Mouse (Mus musculus): ENCODE measurements around the gene Olfr320. TPM values are rescaled to one million over a fixed set of nuclear protein-coding genes. Genes with fewer than 3 reads are reported as not detected.
"Not testable (repeated sequence)": the region's sequence is repeated elsewhere in the genome, so short reads cannot be mapped to it uniquely, and the experiment has no call there.

The Olfr320 gene
- polyA plus RNA-seq, 1 experiment from 2014 or later = not detected

- Histone ChIP-seq H3K9me3 (ENCODE audit: control insufficient read depth, low read length) (no peaks in the 10 kb centered on the region), H3K4me1 (ENCODE audit: control insufficient read depth, insufficient read depth, low read length) (no peaks in the 10 kb centered on the region), H3K27me3 (ENCODE audit: control insufficient read depth, insufficient read depth, low read length) (no peaks in the 10 kb centered on the region), H3K36me3 (ENCODE audit: control insufficient read depth, insufficient read depth, low read length) (no peaks in the 10 kb centered on the region), H3K9ac (replicated peaks; ENCODE audit: low read length) (no peak overlapping the region), H3K4me3 (replicated peaks; ENCODE audit: low read depth, low read length) (no peak overlapping the region), H3K4me2 (ENCODE audit: low read length) (no peak overlapping the region), H3K27ac (replicated peaks; ENCODE audit: low read depth, low read length) (no peak overlapping the region)
- WGBS = 93% methylated on average over 3 of the region's 3 CpGs
- DNase-seq (no peak), ATAC-seq (ENCODE audit: low FRiP score, low TSS enrichment) (no peak)
Measured at GRCm38 (mm10) chr11:58655151-58655550, 25.7 kb upstream of the Olfr320 start.

GRCm38 (mm10) chr11:58658596-58658995 lies 22.3 kb upstream of the Olfr320 start, which contains the start of gene Olfr322:
Gene Olfr322, plus strand, starts transcription at chr11:58658782.
- ATAC-seq (ENCODE audit: low FRiP score, low TSS enrichment) (no peak), DNase-seq (no peak)
- WGBS = 91% methylated on average over 4 of the region's 4 CpGs
- H3K9ac ChIP-seq (replicated peaks; ENCODE audit: low read length) = no peak within 1 kb of the TSS
- no peak within 1 kb of the TSS for H3K4me2 ChIP-seq (ENCODE audit: low read length)
- H3K4me1 ChIP-seq (ENCODE audit: control insufficient read depth, insufficient read depth, low read length) = no peaks in the 10 kb centered on the region
- no peaks in the 10 kb centered on the region for H3K9me3 ChIP-seq (ENCODE audit: control insufficient read depth, low read length)
- no peaks in the 10 kb centered on the region for H3K27me3 ChIP-seq (ENCODE audit: control insufficient read depth, insufficient read depth, low read length)
- H3K4me3 ChIP-seq (replicated peaks; ENCODE audit: low read depth, low read length) = no peak within 1 kb of the TSS
- no peaks in the 10 kb centered on the region for H3K36me3 ChIP-seq (ENCODE audit: control insufficient read depth, insufficient read depth, low read length)
- H3K27ac ChIP-seq (replicated peaks; ENCODE audit: low read depth, low read length) = no peak within 1 kb of the TSS

GRCm38 (mm10) chr11:58669252-58669651 lies 11.6 kb upstream of the Olfr320 start:
- H3K4me3 ChIP-seq (replicated peaks; ENCODE audit: low read depth, low read length) = no peak overlapping the region
- no peak for DNase-seq
- H3K9me3 ChIP-seq (ENCODE audit: control insufficient read depth, low read length) = no peaks in the 10 kb centered on the region
- H3K27ac ChIP-seq (replicated peaks; ENCODE audit: low read depth, low read length) = no peak overlapping the region
- no peak for ATAC-seq (ENCODE audit: low FRiP score, low TSS enrichment)
- no peaks in the 10 kb centered on the region for H3K27me3 ChIP-seq (ENCODE audit: control insufficient read depth, insufficient read depth, low read length)
- no peak overlapping the region for H3K9ac ChIP-seq (replicated peaks; ENCODE audit: low read length)
- H3K4me2 ChIP-seq (ENCODE audit: low read length) = no peak overlapping the region
- H3K36me3 ChIP-seq (ENCODE audit: control insufficient read depth, insufficient read depth, low read length) = no peaks in the 10 kb centered on the region
- no peaks in the 10 kb centered on the region for H3K4me1 ChIP-seq (ENCODE audit: control insufficient read depth, insufficient read depth, low read length)

- H3K4me2 ChIP-seq (ENCODE audit: low read length) = no peak overlapping the region
- no peak for ATAC-seq (ENCODE audit: low FRiP score, low TSS enrichment)
- no peaks in the 10 kb centered on the region for H3K9me3 ChIP-seq (ENCODE audit: control insufficient read depth, low read length)
- H3K27ac ChIP-seq (replicated peaks; ENCODE audit: low read depth, low read length) = no peak overlapping the region
- DNase-seq = peak; percentile 4
- H3K4me3 ChIP-seq (replicated peaks; ENCODE audit: low read depth, low read length) = no peak overlapping the region
- H3K4me1 ChIP-seq (ENCODE audit: control insufficient read depth, insufficient read depth, low read length) = no peaks in the 10 kb centered on the region
- no peaks in the 10 kb centered on the region for H3K27me3 ChIP-seq (ENCODE audit: control insufficient read depth, insufficient read depth, low read length)
- H3K9ac ChIP-seq (replicated peaks; ENCODE audit: low read length) = no peak overlapping the region
- H3K36me3 ChIP-seq (ENCODE audit: control insufficient read depth, insufficient read depth, low read length) = no peaks in the 10 kb centered on the region
- WGBS = 55% methylated on average over 4 of the region's 4 CpGs
Measured at GRCm38 (mm10) chr11:58671825-58672224, 9.1 kb upstream of the Olfr320 start.

- no peaks in the 10 kb centered on the region for H3K36me3 ChIP-seq (ENCODE audit: control insufficient read depth, insufficient read depth, low read length)
- 88% methylated on average over 3 of the region's 3 CpGs for WGBS
- H3K27ac ChIP-seq (replicated peaks; ENCODE audit: low read depth, low read length) = no peak within 1 kb of the TSS
- no peak within 1 kb of the TSS for H3K4me3 ChIP-seq (replicated peaks; ENCODE audit: low read depth, low read length)
- no peak within 1 kb of the TSS for H3K9ac ChIP-seq (replicated peaks; ENCODE audit: low read length)
- H3K4me2 ChIP-seq (ENCODE audit: low read length) = no peak within 1 kb of the TSS
- 0 out of 2 replicates have a peak, but pooled peaks cover 13% of the 10 kb centered on the region for H3K9me3 ChIP-seq (ENCODE audit: control insufficient read depth, low read length)
- H3K27me3 ChIP-seq (ENCODE audit: control insufficient read depth, insufficient read depth, low read length) = no peaks in the 10 kb centered on the region
- DNase-seq (no peak), ATAC-seq (ENCODE audit: low FRiP score, low TSS enrichment) (no peak)
- H3K4me1 ChIP-seq (ENCODE audit: control insufficient read depth, insufficient read depth, low read length) = no peaks in the 10 kb centered on the region
Measured at GRCm38 (mm10) chr11:58698862-58699261, 18.0 kb downstream of the Olfr320 start, which contains the start of gene Olfr319. Gene Olfr319, plus strand, starts transcription at chr11:58699162.

- Histone ChIP-seq H3K9ac (replicated peaks; ENCODE audit: low read length) (no peak overlapping the region), H3K4me2 (ENCODE audit: low read length) (no peak overlapping the region), H3K27me3 (ENCODE audit: control insufficient read depth, insufficient read depth, low read length) (no peaks in the 10 kb centered on the region), H3K4me1 (ENCODE audit: control insufficient read depth, insufficient read depth, low read length) (no peaks in the 10 kb centered on the region), H3K4me3 (replicated peaks; ENCODE audit: low read depth, low read length) (no peak overlapping the region), H3K36me3 (ENCODE audit: control insufficient read depth, insufficient read depth, low read length) (no peaks in the 10 kb centered on the region), H3K9me3 (ENCODE audit: control insufficient read depth, low read length) (no peaks in the 10 kb centered on the region), H3K27ac (replicated peaks; ENCODE audit: low read depth, low read length) (no peak overlapping the region)
- ATAC-seq (ENCODE audit: low FRiP score, low TSS enrichment) (no peak), DNase-seq (no peak)
- WGBS = 79% methylated on average over 11 of the region's 11 CpGs
Measured at GRCm38 (mm10) chr11:58709086-58709485, 28.2 kb downstream of the Olfr320 start.

GRCm38 (mm10) chr11:58717723-58718122 lies 36.8 kb downstream of the Olfr320 start:
- not testable (repeated sequence) for ATAC-seq (ENCODE audit: low FRiP score, low TSS enrichment)
- 91% methylated on average over 6 of the region's 7 CpGs for WGBS

GRCm38 (mm10) chr11:58719701-58720100 lies 38.8 kb downstream of the Olfr320 start:
- Histone ChIP-seq H3K4me1 (ENCODE audit: control insufficient read depth, insufficient read depth, low read length) (no peaks in the 10 kb centered on the region), H3K27me3 (ENCODE audit: control insufficient read depth, insufficient read depth, low read length) (no peaks in the 10 kb centered on the region), H3K4me3 (replicated peaks; ENCODE audit: low read depth, low read length) (no peak overlapping the region), H3K36me3 (ENCODE audit: control insufficient read depth, insufficient read depth, low read length) (no peaks in the 10 kb centered on the region), H3K4me2 (ENCODE audit: low read length) (no peak overlapping the region), H3K27ac (replicated peaks; ENCODE audit: low read depth, low read length) (no peak overlapping the region), H3K9ac (replicated peaks; ENCODE audit: low read length) (no peak overlapping the region), H3K9me3 (ENCODE audit: control insufficient read depth, low read length) (no peaks in the 10 kb centered on the region)
- ATAC-seq (ENCODE audit: low FRiP score, low TSS enrichment) (no peak), DNase-seq (no peak)
- 89% methylated on average over 4 of the region's 4 CpGs for WGBS

More at GRCm38 (mm10) chr11:58717723-58718122, 36.8 kb downstream of the Olfr320 start:
- not testable (repeated sequence) for H3K27me3 ChIP-seq (ENCODE audit: control insufficient read depth, insufficient read depth, low read length); DNase-seq; H3K9me3 ChIP-seq (ENCODE audit: control insufficient read depth, low read length); H3K4me2 ChIP-seq (ENCODE audit: low read length); H3K9ac ChIP-seq (replicated peaks; ENCODE audit: low read length); H3K27ac ChIP-seq (replicated peaks; ENCODE audit: low read depth, low read length); H3K36me3 ChIP-seq (ENCODE audit: control insufficient read depth, insufficient read depth, low read length); H3K4me1 ChIP-seq (ENCODE audit: control insufficient read depth, insufficient read depth, low read length); H3K4me3 ChIP-seq (replicated peaks; ENCODE audit: low read depth, low read length)

GRCm38 (mm10) chr11:58723914-58724313 lies 43.0 kb downstream of the Olfr320 start, which contains the start of gene Olfr318:
Gene Olfr318, minus strand, starts transcription at chr11:58724014.
- no peaks in the 10 kb centered on the region for H3K36me3 ChIP-seq (ENCODE audit: control insufficient read depth, insufficient read depth, low read length)
- DNase-seq (no peak), ATAC-seq (ENCODE audit: low FRiP score, low TSS enrichment) (no peak)
- H3K4me2 ChIP-seq (ENCODE audit: low read length) = no peak within 1 kb of the TSS
- no peak within 1 kb of the TSS for H3K27ac ChIP-seq (replicated peaks; ENCODE audit: low read depth, low read length)
- H3K4me1 ChIP-seq (ENCODE audit: control insufficient read depth, insufficient read depth, low read length) = no peaks in the 10 kb centered on the region
- no peaks in the 10 kb centered on the region for H3K27me3 ChIP-seq (ENCODE audit: control insufficient read depth, insufficient read depth, low read length)
- no peak within 1 kb of the TSS for H3K9ac ChIP-seq (replicated peaks; ENCODE audit: low read length)
- H3K9me3 ChIP-seq (ENCODE audit: control insufficient read depth, low read length) = no peaks in the 10 kb centered on the region
- no peak within 1 kb of the TSS for H3K4me3 ChIP-seq (replicated peaks; ENCODE audit: low read depth, low read length)

All from midbrain, embryonic 14.5 days (tissue).